Mouse (Mus musculus) brain, embryonic 14.5 days (tissue): Measurements from ENCODE around the gene Ly6g5b.

ENCODE experiments used
- CTCF ChIP-seq: fragments of 200-500 bp; IDR thresholded peaks from 2 replicates; pipeline ENCODE4 v1.5.1; 2012; ENCODE audit warnings: inconsistent platforms, mild to moderate bottlenecking, moderate library complexity, borderline replicate concordance; ENCODE audit not compliant: insufficient read depth, insufficient read length; ENCODE audit errors: extremely low read depth
- POLR2A ChIP-seq: fragments of 200-500 bp; IDR thresholded peaks from 2 replicates; pipeline ENCODE4 v1.6.1; 2012; ENCODE audit warnings: mild to moderate bottlenecking, inconsistent platforms, borderline replicate concordance; ENCODE audit not compliant: poor library complexity, insufficient read depth, insufficient read length, severe bottlenecking; ENCODE audit errors: extremely low read depth

GRCm38 (mm10) chr17:35071454-35071853 is 43.8 kb downstream of the Ly6g5b start:
- TF ChIP-seq CTCF (no peak), POLR2A (no peak)
